Mouse (Mus musculus) heart, postnatal 0 days (tissue): Measurements from ENCODE around the gene Bbs10. TPM values are rescaled to one million over a fixed set of nuclear protein-coding genes. Genes with fewer than 3 reads are reported as not detected.

Experiments
- ATAC-seq: fragments of 200-750 bp; cut with Nextera tagmentation; 2 replicates; pipeline ENCODE4 v1.8.0; 2017; ENCODE audit warnings: low read depth, moderate number of reproducible peaks, moderate library complexity; ENCODE audit not compliant: insufficient read depth
- DNase-seq: peaks from one replicate; pipeline ENCODE4 v3.0.0-alpha.2; 2016; ENCODE audit warnings: low spot score
- H3K27ac ChIP-seq: fragments of 300-500 bp; sonication (generic); 2 replicates; pipeline ENCODE4 v1.5.1; 2014; ENCODE audit warnings: low read depth, mild to moderate bottlenecking
- H3K27me3 ChIP-seq: fragments of 300-500 bp; sonication (generic); 2 replicates; pipeline ENCODE4 v1.6.1; 2014; ENCODE audit warnings: low read length, mixed read lengths; ENCODE audit not compliant: control insufficient read depth, insufficient read depth
- H3K36me3 ChIP-seq: fragments of 300-500 bp; sonication (generic); replicated peaks from 2 replicates; pipeline ENCODE4 v1.6.1; 2014; ENCODE audit warnings: low read length, mixed read lengths; ENCODE audit not compliant: control insufficient read depth, insufficient read depth
- H3K4me1 ChIP-seq: fragments of 300-500 bp; sonication (generic); 2 replicates; pipeline ENCODE4 v1.6.1; 2014; ENCODE audit warnings: antibody characterized with exemption; ENCODE audit not compliant: control insufficient read depth, insufficient read depth
- H3K4me2 ChIP-seq: fragments of 300-500 bp; sonication (generic); 2 replicates; pipeline ENCODE4 v1.6.1; 2014; ENCODE audit warnings: low read depth, mild to moderate bottlenecking, low read length, moderate library complexity
- H3K4me3 ChIP-seq: fragments of 300-500 bp; sonication (generic); 2 replicates; pipeline ENCODE4 v1.5.1; 2014; ENCODE audit warnings: low read depth, low read length
- H3K9ac ChIP-seq: fragments of 300-500 bp; sonication (generic); replicated peaks from 2 replicates; pipeline ENCODE4 v1.6.1; 2014; ENCODE audit warnings: low read depth, low read length, mixed read lengths
- H3K9me3 ChIP-seq: fragments of 300-500 bp; sonication (generic); replicated peaks from 2 replicates; pipeline ENCODE4 v1.6.1; 2016; ENCODE audit warnings: low read length; ENCODE audit not compliant: control insufficient read depth
- CTCF ChIP-seq: IDR thresholded peaks from 2 replicates; pipeline ENCODE4 v1.5.1; 2016; ENCODE audit warnings: antibody characterized with exemption, control low read depth, low read depth
- EP300 ChIP-seq: IDR thresholded peaks from 2 replicates; pipeline ENCODE4 v1.6.1; 2016; ENCODE audit warnings: antibody characterized with exemption, low read depth
- WGBS: fragments of 180-500 bp; shearing (Covaris S2); extraction: QIAGEN DNeasy Blood & Tissue Kit; methylation state at CpG from one replicate; pipeline ENCODE4 v1.1.7; 2014; 5-methylcytosine and 5-hydroxymethylcytosine counted together
- polyA plus RNA-seq: library from polyadenylated mRNA; unstranded; fragments of >200 nt; fragmentation: Nextera tagmentation; extraction: Ambion mirVana; gene quantifications from 2 replicates; pipeline ENCODE4 v1.2.1, GENCODE M21; 2015
- total RNA-seq: library from RNA; depleted of rRNA; stranded (reverse); fragments of >200 nt; gene quantifications from 2 replicates; pipeline ENCODE4 v1.2.3, GENCODE M21; 2014; ENCODE audit warnings: low replicate concordance

Bbs10 gene
- total and polyA plus RNA-seq, 2 experiments from 2014 or later = 2.5 to 7.2 TPM

- Histone ChIP-seq H3K36me3 (peaks cover 9% of the 10 kb centered on the region), H3K27ac (no peak overlapping the region), H3K4me3 (no peak overlapping the region), H3K4me1 (peaks cover 5% of the 10 kb centered on the region; the same call in 1 of the 2 replicates), H3K9ac (no peak overlapping the region), H3K9me3 (no peaks in the 10 kb centered on the region), H3K27me3 (no peaks in the 10 kb centered on the region), H3K4me2 (no peak overlapping the region)
- DNase-seq (no peak), ATAC-seq (no peak)
- TF ChIP-seq CTCF (no peak), EP300 (no peak)
- 80% methylated on average over 3 of the region's 3 CpGs for WGBS
Measured at GRCm38 (mm10) chr10:111257358-111257757, 41.1 kb upstream of the Bbs10 start.

GRCm38 (mm10) chr10:111258256-111258655, 40.2 kb upstream of the Bbs10 start:
- H3K4me2 ChIP-seq = no peak overlapping the region

GRCm38 (mm10) chr10:111271687-111272086, 26.8 kb upstream of the Bbs10 start:
- Histone ChIP-seq H3K4me2 (peak overlapping the region; percentile 22), H3K4me3 (no peak overlapping the region)

More at GRCm38 (mm10) chr10:111258256-111258655, 40.2 kb upstream of the Bbs10 start:
- no peak overlapping the region for H3K9ac ChIP-seq
- 83% methylated on average over 3 of the region's 3 CpGs for WGBS
- DNase-seq = no peak
- no peak overlapping the region for H3K4me3 ChIP-seq
- H3K9me3 ChIP-seq = no peaks in the 10 kb centered on the region
- peaks cover 9% of the 10 kb centered on the region for H3K36me3 ChIP-seq
- no peaks in the 10 kb centered on the region for H3K27me3 ChIP-seq
- TF ChIP-seq CTCF (no peak), EP300 (no peak)
- ATAC-seq = no peak
- H3K4me1 ChIP-seq = peaks cover 5% of the 10 kb centered on the region; the same call in 1 of the 2 replicates
- no peak overlapping the region for H3K27ac ChIP-seq

GRCm38 (mm10) chr10:111272905-111273304, 25.6 kb upstream of the Bbs10 start:
- Histone ChIP-seq H3K9me3 (no peaks in the 10 kb centered on the region), H3K4me3 (no peak overlapping the region), H3K4me1 (peaks cover 10% of the 10 kb centered on the region; the same call in 1 of the 2 replicates), H3K9ac (no peak overlapping the region), H3K4me2 (peak overlapping the region; percentile 2; the same call in 1 of the 2 replicates), H3K36me3 (peaks cover 65% of the 10 kb centered on the region), H3K27me3 (no peaks in the 10 kb centered on the region), H3K27ac (peak overlapping the region; percentile 64)
- WGBS = 51% methylated on average over 11 of the region's 11 CpGs
- DNase-seq = peak; percentile 26
- TF ChIP-seq EP300 (no peak), CTCF (no peak)
- no peak for ATAC-seq

More at GRCm38 (mm10) chr10:111271687-111272086, 26.8 kb upstream of the Bbs10 start:
- peaks cover 63% of the 10 kb centered on the region for H3K36me3 ChIP-seq
- peaks cover 10% of the 10 kb centered on the region; the same call in 1 of the 2 replicates for H3K4me1 ChIP-seq
- peak overlapping the region; percentile 61 for H3K27ac ChIP-seq
- TF ChIP-seq EP300 (no peak), CTCF (no peak)
- DNase-seq = peak; percentile 57
- no peaks in the 10 kb centered on the region for H3K9me3 ChIP-seq
- H3K27me3 ChIP-seq = no peaks in the 10 kb centered on the region
- ATAC-seq = peak; percentile 72
- H3K9ac ChIP-seq = no peak overlapping the region
- 30% methylated on average over 15 of the region's 15 CpGs for WGBS

GRCm38 (mm10) chr10:111273463-111274088, 24.9 kb upstream of the Bbs10 start:
- ATAC-seq = peak; percentile 58
- peaks cover 65% of the 10 kb centered on the region for H3K36me3 ChIP-seq

More at GRCm38 (mm10) chr10:111273463-111274088, 24.9 kb upstream of the Bbs10 start:
- Histone ChIP-seq H3K4me3 (no peak overlapping the region), H3K27me3 (no peaks in the 10 kb centered on the region), H3K9ac (no peak overlapping the region), H3K9me3 (no peaks in the 10 kb centered on the region), H3K4me2 (no peak overlapping the region), H3K27ac (peak overlapping the region; percentile 64), H3K4me1 (peaks cover 10% of the 10 kb centered on the region; the same call in 1 of the 2 replicates)
- no peak for TF ChIP-seq CTCF
- no peak for TF ChIP-seq EP300
- DNase-seq = peak; percentile 18
- WGBS = 46% methylated on average over 5 of the region's 5 CpGs
